Mouse (Mus musculus): Measurements from ENCODE around the gene Ppfibp1. TPM values are rescaled to one million over a fixed set of nuclear protein-coding genes. Genes with fewer than 3 reads are reported as not detected.

The Ppfibp1 gene
- polyA plus RNA-seq, 1 experiment from 2014 or later, result 138 TPM

DNA sequence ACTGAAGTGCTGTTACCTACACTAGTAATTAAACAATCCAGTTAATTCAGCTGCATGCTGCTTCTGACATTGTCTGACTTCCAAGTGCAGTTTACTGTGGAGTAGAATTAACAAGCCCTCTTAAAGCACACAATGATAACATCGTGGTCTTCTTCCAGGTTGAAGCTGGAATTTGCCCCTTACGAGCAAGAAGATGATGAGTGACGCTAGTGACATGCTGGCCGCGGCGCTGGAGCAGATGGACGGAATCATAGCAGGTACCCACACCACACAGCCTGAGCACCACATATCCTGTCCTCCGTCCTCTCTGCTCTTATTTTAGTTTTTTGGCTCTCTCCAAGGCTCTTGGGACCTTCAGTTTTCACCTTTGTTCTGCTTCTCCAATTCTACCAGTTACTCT is 88.2 kb downstream of the Ppfibp1 start:
- ATAC-seq (no peak), DNase-seq (ENCODE audit: low read depth, low spot score) (no peak)
- TF ChIP-seq CTCF (IDR thresholded peaks at IDR 0.05), result no peak
- H3K27me3 ChIP-seq, result no peaks in the 10 kb centered on the region
- POLR2A ChIA-PET, result no interaction called here
- CTCF ChIA-PET, result no interaction called here
- in situ Hi-C loops (cut with MboI; ENCODE audit: low pct_unique_long_range_greater_than_20kb), result loop anchor here (5.0 kb wide), 1 partner anchor 94 kb away; no protein-coding TSS in a partner anchor

DNA sequence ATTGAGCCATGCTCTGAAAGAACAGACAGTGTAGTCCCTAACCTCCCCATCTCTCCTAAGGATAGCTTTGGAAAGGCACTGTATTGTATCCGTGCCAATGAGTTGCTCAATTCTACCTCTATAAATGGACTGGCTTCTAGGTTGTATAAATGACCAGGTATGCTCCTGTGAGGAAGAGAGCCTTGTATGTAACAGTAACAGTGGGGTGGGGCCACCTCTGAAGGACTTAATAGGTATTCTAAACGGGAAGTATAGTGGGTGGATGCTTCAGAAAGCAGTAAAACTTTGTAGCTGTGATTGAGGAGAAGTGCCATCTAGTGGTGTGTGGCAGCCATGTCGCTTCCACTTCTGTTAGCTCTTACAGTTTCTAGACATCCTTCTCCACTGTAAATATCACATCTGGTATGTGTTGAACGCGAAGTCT is 90.4 kb downstream of the Ppfibp1 start:
- ATAC-seq (peak; percentile 48), DNase-seq (ENCODE audit: low read depth, low spot score) (no peak)
- H3K27me3 ChIP-seq, result no peaks in the 10 kb centered on the region
- ChIA-PET POLR2A (interaction anchor here (0.6 to 1.2 kb wide), 2 partner anchors 77 to 90 kb away, joined by 3 to 8 read pairs; partner anchors contain the start of gene Ppfibp1), CTCF (interaction anchor here (0.7 to 3.1 kb wide), 13 partner anchors 13 to 147 kb away, joined by 3 to 15 read pairs (median 4); no protein-coding TSS in a partner anchor)
- TF ChIP-seq CTCF (IDR thresholded peaks at IDR 0.05), result peak; percentile 73
- in situ Hi-C loops (cut with MboI; ENCODE audit: low pct_unique_long_range_greater_than_20kb), result loop anchor here (5.0 kb wide), 1 partner anchor 96 kb away; no protein-coding TSS in a partner anchor

DNA sequence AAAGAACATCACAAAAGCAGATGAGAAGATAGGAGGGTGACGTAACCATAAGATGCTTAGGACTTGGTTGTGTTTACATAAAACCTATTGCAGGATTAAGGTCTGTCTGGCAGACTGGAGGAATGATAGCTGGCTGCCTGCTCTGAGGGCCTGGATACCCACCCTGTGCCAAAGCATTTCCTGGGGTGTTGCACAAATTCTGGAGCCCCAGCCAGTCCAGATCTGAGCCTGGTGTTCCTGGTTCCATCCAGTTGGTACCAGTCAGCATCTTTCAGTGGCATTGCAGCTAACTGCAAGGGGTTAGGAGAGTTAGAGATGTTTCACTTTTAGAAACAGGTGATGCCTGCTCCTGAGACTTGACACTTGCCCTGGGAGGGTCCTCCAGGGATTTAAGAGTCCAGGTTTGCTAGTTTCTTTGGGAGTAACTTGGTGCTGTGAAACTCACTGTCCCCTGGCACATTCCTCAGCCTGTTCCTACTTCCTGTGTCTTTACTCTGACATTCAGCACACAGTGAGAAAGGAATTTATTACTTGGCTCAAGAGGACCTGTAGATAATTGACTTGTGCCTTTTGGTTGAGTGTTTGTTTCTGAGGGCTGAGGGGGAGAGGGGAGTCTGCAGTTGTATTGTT is 90.9 kb downstream of the Ppfibp1 start:
- ChIA-PET POLR2A (interaction anchor here (0.6 kb wide), 1 partner anchor 77 kb away, joined by 8 read pairs; no protein-coding TSS in a partner anchor), CTCF (interaction anchor here (1.0 to 3.1 kb wide), 12 partner anchors 14 to 147 kb away, joined by 3 to 15 read pairs (median 4); no protein-coding TSS in a partner anchor)
- in situ Hi-C loops (cut with MboI; ENCODE audit: low pct_unique_long_range_greater_than_20kb), result loop anchor here (5.0 kb wide), 1 partner anchor 97 kb away; no protein-coding TSS in a partner anchor
- H3K27me3 ChIP-seq, result no peaks in the 10 kb centered on the region
- DNase-seq (ENCODE audit: low read depth, low spot score) (peak; percentile 64), ATAC-seq (peak; percentile 83)
- TF ChIP-seq CTCF (IDR thresholded peaks at IDR 0.05), result no peak

DNA sequence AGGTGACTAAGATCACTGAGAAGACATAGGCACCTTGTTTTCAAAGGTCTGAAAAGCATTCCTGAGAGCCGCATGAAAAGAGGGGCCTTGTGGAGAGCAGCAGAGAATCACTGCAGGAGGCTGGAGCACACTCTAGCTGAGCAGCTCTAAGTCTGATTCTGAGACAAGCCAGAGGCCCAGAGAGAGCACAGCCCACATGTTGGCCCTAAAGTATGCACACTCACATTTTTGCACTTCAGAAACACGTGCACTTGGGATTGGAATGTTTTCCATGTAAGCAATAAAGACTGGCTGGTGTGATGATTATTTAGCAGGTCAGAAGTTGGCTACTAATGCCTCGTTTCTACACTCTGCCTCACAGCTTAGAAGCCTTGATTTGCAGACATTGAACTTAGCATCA is 91.7 kb downstream of the Ppfibp1 start:
- peak; percentile 10 for ATAC-seq
- no peak for DNase-seq (ENCODE audit: low read depth, low spot score)
- ChIA-PET POLR2A (no interaction called here), CTCF (interaction anchor here (1.1 to 3.1 kb wide), 7 partner anchors 15 to 146 kb away, joined by 3 to 15 read pairs (median 5); no protein-coding TSS in a partner anchor)
- no peak for TF ChIP-seq CTCF (IDR thresholded peaks at IDR 0.05)
- in situ Hi-C loops (cut with MboI; ENCODE audit: low pct_unique_long_range_greater_than_20kb), result loop anchor here (5.0 to 10.0 kb wide), 2 partner anchors 98 to 325 kb away; no protein-coding TSS in a partner anchor
- no peaks in the 10 kb centered on the region for H3K27me3 ChIP-seq

DNA sequence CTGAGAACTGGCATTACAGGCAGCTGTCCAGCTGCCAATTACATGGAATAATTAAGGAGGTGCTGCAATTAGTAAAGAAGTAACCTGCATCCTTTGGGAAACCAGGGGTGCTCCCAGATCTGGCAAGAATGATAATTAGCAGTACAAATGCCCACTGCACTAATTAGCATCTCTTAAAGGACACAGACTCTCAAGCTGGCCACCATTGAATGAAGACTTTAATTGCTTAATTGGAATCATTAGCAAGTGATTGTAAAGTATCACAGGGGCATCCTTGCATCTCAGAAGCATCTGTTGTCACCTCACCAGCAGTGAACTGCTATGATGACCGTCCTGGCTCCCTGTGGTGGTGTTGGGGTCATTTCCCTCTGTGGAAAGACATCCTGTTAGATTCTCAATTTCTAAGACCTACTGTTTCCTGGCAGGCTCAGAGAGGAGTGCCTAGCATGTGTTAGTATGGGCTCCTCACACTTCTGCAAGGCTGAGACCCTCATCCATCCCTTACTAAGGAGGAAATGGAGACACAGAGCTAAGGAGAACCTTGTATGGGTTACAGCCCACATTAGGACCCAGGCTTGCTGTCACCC is 93.1 kb downstream of the Ppfibp1 start:
- ChIA-PET POLR2A (no interaction called here), CTCF (interaction anchor here (1.4 to 3.1 kb wide), 4 partner anchors 13 to 156 kb away, joined by 4 to 11 read pairs (median 6); no protein-coding TSS in a partner anchor)
- no peaks in the 10 kb centered on the region for H3K27me3 ChIP-seq
- in situ Hi-C loops (cut with MboI; ENCODE audit: low pct_unique_long_range_greater_than_20kb), result loop anchor here (10.0 kb wide), 1 partner anchor 327 kb away; no protein-coding TSS in a partner anchor
- DNase-seq (ENCODE audit: low read depth, low spot score) (no peak), ATAC-seq (no peak)
- TF ChIP-seq CTCF (IDR thresholded peaks at IDR 0.05), result no peak

DNA sequence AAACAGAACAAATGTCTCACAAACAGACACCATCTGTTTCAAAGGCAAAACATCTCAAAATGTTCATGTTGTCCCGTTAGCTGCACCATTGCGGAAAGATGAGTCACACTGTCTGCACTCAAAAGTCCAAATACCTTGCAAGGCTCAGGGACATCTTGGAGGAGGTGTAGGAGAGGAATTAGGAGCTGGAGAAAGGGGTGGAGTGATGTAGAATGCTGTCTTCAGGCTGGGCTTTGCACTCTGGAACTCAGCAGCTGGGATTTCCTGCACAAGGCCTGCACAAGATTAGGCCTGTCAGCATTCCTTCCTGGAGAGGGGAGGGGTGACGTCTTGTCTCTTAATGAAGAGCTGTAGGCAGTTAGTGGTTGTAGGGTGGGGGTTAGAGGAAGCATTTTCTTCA is 96.3 kb downstream of the Ppfibp1 start:
- in situ Hi-C loops (cut with MboI; ENCODE audit: low pct_unique_long_range_greater_than_20kb), result loop anchor here (10.0 kb wide), 1 partner anchor 330 kb away; no protein-coding TSS in a partner anchor
- CTCF ChIA-PET, result interaction anchor here (0.9 to 1.5 kb wide), 4 partner anchors 9 to 151 kb away, joined by 3 to 4 read pairs (median 3); no protein-coding TSS in a partner anchor
- ATAC-seq (no peak), DNase-seq (ENCODE audit: low read depth, low spot score) (no peak)
- no peak for TF ChIP-seq CTCF (IDR thresholded peaks at IDR 0.05)
- no peaks in the 10 kb centered on the region for H3K27me3 ChIP-seq
- POLR2A ChIA-PET, result no interaction called here

DNA sequence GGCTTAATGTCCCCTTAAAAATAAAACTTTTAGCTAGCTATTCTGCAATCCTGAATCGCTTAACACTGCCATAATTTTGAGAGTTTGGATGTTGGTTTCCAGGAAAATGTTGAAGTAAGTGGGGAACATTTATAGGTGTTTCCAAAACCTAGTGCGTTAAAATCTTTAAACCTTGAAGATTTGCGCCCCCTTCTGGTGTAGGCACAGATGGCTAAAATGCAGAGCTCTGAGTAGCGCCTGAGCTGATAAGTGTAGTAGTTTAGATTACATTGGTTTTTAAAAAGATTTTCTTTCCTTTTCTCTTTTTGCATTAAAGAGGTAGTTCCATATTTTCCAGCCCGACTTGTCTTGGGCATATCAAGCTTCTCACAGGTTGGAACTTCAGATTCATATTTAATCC is 105.9 kb downstream of the Ppfibp1 start:
- in situ Hi-C loops (cut with MboI; ENCODE audit: low pct_unique_long_range_greater_than_20kb), result loop anchor here (5.0 kb wide), 1 partner anchor 157 kb away; no protein-coding TSS in a partner anchor
- DNase-seq (ENCODE audit: low read depth, low spot score) (no peak), ATAC-seq (peak; percentile 39)
- H3K27me3 ChIP-seq, result no peaks in the 10 kb centered on the region
- ChIA-PET CTCF (interaction anchor here (0.8 to 3.3 kb wide), 19 partner anchors 9 to 173 kb away, joined by 3 to 29 read pairs (median 3); no protein-coding TSS in a partner anchor), POLR2A (no interaction called here)
- TF ChIP-seq CTCF (IDR thresholded peaks at IDR 0.05), result peak; percentile 77

DNA sequence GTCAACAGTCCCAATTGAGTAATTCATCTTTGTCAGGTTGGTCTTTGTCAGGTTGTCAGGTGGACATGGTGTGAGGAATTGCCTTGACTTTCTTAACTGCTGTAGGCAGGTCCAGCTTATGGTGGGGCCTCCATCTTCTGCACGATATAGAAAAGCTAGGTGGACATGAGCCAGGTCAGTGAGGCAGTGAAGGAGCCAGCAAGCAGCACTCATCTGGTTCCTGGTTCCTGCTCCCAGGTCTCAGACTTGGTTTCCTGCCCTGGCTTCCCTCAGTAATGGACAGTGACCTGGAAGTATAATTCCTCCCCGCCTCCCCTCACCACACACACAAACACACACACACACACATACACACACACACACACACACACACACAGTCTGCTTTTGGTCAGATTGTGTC is 107.1 kb downstream of the Ppfibp1 start:
- in situ Hi-C loops (cut with MboI; ENCODE audit: low pct_unique_long_range_greater_than_20kb), result no loop called here
- no peak for TF ChIP-seq CTCF (IDR thresholded peaks at IDR 0.05)
- POLR2A ChIA-PET, result no interaction called here
- H3K27me3 ChIP-seq, result no peaks in the 10 kb centered on the region
- DNase-seq (ENCODE audit: low read depth, low spot score) (no peak), ATAC-seq (no peak)
- CTCF ChIA-PET, result interaction anchor here (1.3 to 3.3 kb wide), 4 partner anchors 8 to 162 kb away, joined by 3 to 29 read pairs (median 5); no protein-coding TSS in a partner anchor

DNA sequence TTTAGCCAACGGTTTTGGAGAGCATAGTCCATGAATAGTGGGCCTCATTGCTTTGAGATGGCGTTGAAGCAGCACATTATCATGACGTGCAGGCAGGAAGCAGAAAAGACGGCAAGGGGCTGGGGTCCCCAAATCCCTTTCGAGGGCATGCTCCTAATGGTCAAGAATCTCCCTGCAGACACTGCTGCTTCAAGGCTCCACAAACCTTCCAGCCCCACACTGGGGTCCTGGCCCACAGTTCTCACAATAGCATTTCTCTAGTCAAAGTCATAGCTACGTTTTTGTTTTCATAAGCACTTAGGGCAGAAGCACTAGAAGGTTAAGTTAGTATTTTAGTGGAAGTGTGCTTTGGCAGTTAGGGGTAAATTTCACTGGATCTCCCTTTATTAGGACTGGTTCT is 107.6 kb downstream of the Ppfibp1 start:
- in situ Hi-C loops (cut with MboI; ENCODE audit: low pct_unique_long_range_greater_than_20kb), result no loop called here
- DNase-seq (ENCODE audit: low read depth, low spot score) (no peak), ATAC-seq (no peak)
- H3K27me3 ChIP-seq, result no peaks in the 10 kb centered on the region
- ChIA-PET POLR2A (no interaction called here), CTCF (interaction anchor here (0.8 to 1.9 kb wide), 5 partner anchors 9 to 171 kb away, joined by 3 to 5 read pairs (median 3); no protein-coding TSS in a partner anchor)
- TF ChIP-seq CTCF (IDR thresholded peaks at IDR 0.05), result no peak

DNA sequence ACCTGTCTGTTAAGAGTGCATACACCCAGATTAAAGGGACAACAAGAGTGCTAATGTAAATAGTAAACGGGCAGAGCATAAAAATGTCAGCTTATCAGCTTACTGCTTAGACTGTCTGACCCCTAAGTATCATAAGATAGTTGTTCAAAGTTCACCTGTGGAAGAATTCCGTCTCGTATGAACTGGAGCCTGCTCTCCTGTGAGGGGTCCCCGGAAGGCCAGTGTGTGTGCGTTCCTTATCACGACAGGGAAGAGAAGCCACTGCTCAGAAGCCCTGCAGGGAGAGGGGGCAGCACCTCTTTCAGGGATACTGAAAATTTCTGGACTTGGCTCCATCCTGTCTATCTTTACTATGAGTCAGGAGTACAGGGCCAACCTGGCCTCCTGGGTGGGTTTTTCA is 108.7 kb downstream of the Ppfibp1 start:
- no peaks in the 10 kb centered on the region for H3K27me3 ChIP-seq
- CTCF ChIA-PET, result no interaction called here
- no peak for ATAC-seq
- TF ChIP-seq CTCF (IDR thresholded peaks at IDR 0.05), result no peak
- DNase-seq (ENCODE audit: low read depth, low spot score), result no peak
- POLR2A ChIA-PET, result no interaction called here
- in situ Hi-C loops (cut with MboI; ENCODE audit: low pct_unique_long_range_greater_than_20kb), result no loop called here

Data from Patski (cell line).